Mouse (Mus musculus) erythroblast, adult 5-6 weeks (primary cell): ENCODE results near the gene Cfd. TPM values are rescaled to one million over a fixed set of nuclear protein-coding genes. Genes with fewer than 3 reads are reported as not detected.
A peak's percentile ranks its signal among the peaks of the same experiment; 100 is the strongest.

Source experiments
- ATAC-seq: replicated peaks from 2 replicates; pipeline ENCODE4 v1.8.0; 2016; ENCODE audit warnings: moderate number of reproducible peaks, mild to moderate bottlenecking, moderate TSS enrichment, inconsistent platforms; ENCODE audit not compliant: poor library complexity, low FRiP score, severe bottlenecking
- total RNA-seq, 2 experiments: library from RNA; stranded (forward) in 1 of 2; stranded (reverse) in 1 of 2; fragments of 150-400 nt in 1 of 2; fragments of 200-764, 138-1000 nt in 1 of 2; gene quantifications; 2 replicates each; pipeline versions ENCODE4 v1.2.3 to v1.2.4; 2015 to 2017; ENCODE audit warnings: low replicate concordance in 2 of 2

The Cfd gene
- total RNA-seq, 2 experiments from 2014 or later, result not detected

- peak; percentile 56 for ATAC-seq
Measured at GRCm38 (mm10) chr10:79914131-79914947, 23.7 kb downstream of the Cfd start.

- ATAC-seq, result no peak
Measured at GRCm38 (mm10) chr10:79914948-79915596, 24.4 kb downstream of the Cfd start.

GRCm38 (mm10) chr10:79916081-79916480, 25.4 kb downstream of the Cfd start:
- no peak for ATAC-seq

GRCm38 (mm10) chr10:79916808-79917531, 26.3 kb downstream of the Cfd start, which contains the start of gene Kiss1r:
Kiss1r (plus strand) TSS chr10:79916971.
- peak; percentile 78 for ATAC-seq

- ATAC-seq, result no peak
Measured at GRCm38 (mm10) chr10:79917532-79918100, 27.0 kb downstream of the Cfd start.

GRCm38 (mm10) chr10:79918231-79919078, 27.8 kb downstream of the Cfd start:
- no peak for ATAC-seq

- ATAC-seq, result no peak
Measured at GRCm38 (mm10) chr10:79919251-79919849, 28.7 kb downstream of the Cfd start.

- ATAC-seq, result no peak
Measured at GRCm38 (mm10) chr10:79920056-79920890, 29.6 kb downstream of the Cfd start.

GRCm38 (mm10) chr10:79920958-79921535, 30.4 kb downstream of the Cfd start, which contains the start of gene R3hdm4:
R3hdm4 (minus strand) TSS chr10:79921208.
- no peak for ATAC-seq

- no peak for ATAC-seq
Measured at GRCm38 (mm10) chr10:79921572-79921971, 30.9 kb downstream of the Cfd start.

GRCm38 (mm10) chr10:79924998-79925784, 34.5 kb downstream of the Cfd start:
- peak; percentile 77 for ATAC-seq

- ATAC-seq, result 0 out of 2 replicates have a peak, but pooled peaks have one; percentile 42
Measured at GRCm38 (mm10) chr10:79925785-79926490, 35.3 kb downstream of the Cfd start.

GRCm38 (mm10) chr10:79926491-79927323, 36.1 kb downstream of the Cfd start, which contains the start of gene Arid3a:
Arid3a (plus strand) TSS chr10:79927043.
- peak; percentile 53 for ATAC-seq

GRCm38 (mm10) chr10:79927324-79928029, 36.8 kb downstream of the Cfd start:
- ATAC-seq, result no peak
